Mouse (Mus musculus) heart, embryonic 14.5 days (tissue): ENCODE results near the gene Zfp677. TPM values are rescaled to one million over a fixed set of nuclear protein-coding genes. Genes with fewer than 3 reads are reported as not detected.
"Not testable (repeated sequence)": the region's sequence is repeated elsewhere in the genome, so short reads cannot be mapped to it uniquely, and the experiment has no call there.

Experiments
- ATAC-seq: fragments of 200-750 bp; cut with Nextera tagmentation; 2 replicates; pipeline ENCODE4 v1.8.0; 2017; ENCODE audit warnings: low read depth, moderate TSS enrichment; ENCODE audit not compliant: insufficient number of reproducible peaks, insufficient read depth, low FRiP score
- H3K27ac ChIP-seq, 2 experiments: fragments of 200-500 bp in 1 of 2; fragments of 300-500 bp in 1 of 2; sonication (generic) in 1 of 2; replicated peaks in 1 of 2; 2 replicates each; pipeline ENCODE4 v1.5.1; 2012 to 2014; ENCODE audit warnings: low read depth in 2 of 2, low read length in 2 of 2, control low read depth in 1 of 2, mild to moderate bottlenecking in 1 of 2, mixed read lengths in 1 of 2; ENCODE audit not compliant: control insufficient read depth in 1 of 2, insufficient read depth in 1 of 2
- H3K27me3 ChIP-seq: fragments of 300-500 bp; sonication (generic); 2 replicates; pipeline ENCODE4 v1.6.1; 2014; ENCODE audit warnings: mild to moderate bottlenecking, low read length, control low read depth; ENCODE audit not compliant: control insufficient read depth, insufficient read depth
- H3K36me3 ChIP-seq: fragments of 300-500 bp; sonication (generic); 2 replicates; pipeline ENCODE4 v1.6.1; 2014; ENCODE audit warnings: mild to moderate bottlenecking, control low read depth, low read length, mixed read lengths; ENCODE audit not compliant: control insufficient read depth, insufficient read depth
- H3K4me1 ChIP-seq, 2 experiments: fragments of 200-500 bp in 1 of 2; fragments of 300-500 bp in 1 of 2; sonication (generic) in 1 of 2; 2 replicates each; pipeline ENCODE4 v1.6.1; 2012 to 2014; ENCODE audit warnings: low read length in 2 of 2, control low read depth in 1 of 2, mixed read lengths in 1 of 2; ENCODE audit not compliant: control insufficient read depth in 2 of 2, insufficient read depth in 2 of 2
- H3K4me2 ChIP-seq: fragments of 300-500 bp; sonication (generic); 2 replicates; pipeline ENCODE4 v1.6.1; 2014; ENCODE audit warnings: mild to moderate bottlenecking, low read length
- H3K4me3 ChIP-seq, 2 experiments: fragments of 200-500 bp in 1 of 2; fragments of 300-500 bp in 1 of 2; sonication (generic) in 1 of 2; 2 replicates each; pipeline ENCODE4 v1.5.1; 2012 to 2014; ENCODE audit warnings: low read length in 2 of 2, mild to moderate bottlenecking in 2 of 2, control low read depth in 1 of 2, low read depth in 1 of 2, moderate library complexity in 1 of 2; ENCODE audit not compliant: control insufficient read depth in 1 of 2, insufficient read depth in 1 of 2
- H3K9ac ChIP-seq: fragments of 300-500 bp; sonication (generic); 2 replicates; pipeline ENCODE4 v1.6.1; 2014; ENCODE audit warnings: mild to moderate bottlenecking, low read length
- H3K9me3 ChIP-seq: fragments of 300-500 bp; sonication (generic); 2 replicates; pipeline ENCODE4 v1.6.1; 2016; ENCODE audit warnings: low read length, control low read depth; ENCODE audit not compliant: control insufficient read depth
- WGBS: fragments of 180-500 bp; shearing (Covaris S2); extraction: QIAGEN DNeasy Blood & Tissue Kit; methylation state at CpG from one replicate; pipeline ENCODE4 v1.1.7; 2014; 5-methylcytosine and 5-hydroxymethylcytosine counted together
- polyA plus RNA-seq: library from polyadenylated mRNA; unstranded; fragments of >200 nt; fragmentation: Nextera tagmentation; extraction: Ambion mirVana; gene quantifications from 2 replicates; pipeline ENCODE4 v1.2.1, GENCODE M21; 2014

Zfp677 gene
- polyA plus RNA-seq = 2.1 and 2.5 TPM in 2 replicates

DNA sequence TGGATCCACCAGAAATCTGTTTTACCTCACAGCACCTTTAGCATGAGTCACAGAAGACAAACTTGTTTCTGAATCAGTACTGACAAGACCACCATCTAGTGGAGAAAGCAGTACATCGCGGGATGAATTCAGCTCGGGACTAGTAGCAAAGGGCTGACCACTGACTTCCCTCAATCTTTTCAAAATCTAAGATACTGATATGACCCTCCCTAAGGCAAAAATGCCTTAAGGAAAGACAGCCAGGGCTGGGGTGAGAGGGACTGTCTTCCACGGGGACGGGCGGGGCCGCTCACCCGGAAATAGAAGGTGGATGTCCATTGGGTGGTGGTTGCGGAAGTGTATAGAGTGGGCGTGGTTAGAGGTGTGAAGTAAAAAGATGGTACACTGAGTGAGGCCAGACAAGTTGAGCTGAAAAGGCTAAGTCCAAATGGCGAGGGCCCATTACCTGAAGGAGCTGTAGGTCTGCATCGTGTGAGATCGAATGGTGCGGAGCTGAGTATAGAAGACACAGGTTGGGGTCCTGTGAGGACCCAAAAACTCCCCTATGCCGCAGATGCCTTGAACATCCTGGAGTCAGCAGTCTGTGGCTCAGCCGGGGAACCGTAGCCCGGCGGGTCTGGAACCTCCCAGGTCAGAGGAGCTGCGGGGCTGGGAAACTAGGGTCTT lies at the start of gene Zfp677:
TSS of gene Zfp677 (plus strand) at position 358 of the 666 bp plus-strand sequence.
- peak within 1 kb of the TSS; percentile 87 for H3K4me2 ChIP-seq
- H3K27me3 ChIP-seq = no peaks in the 10 kb centered on the region
- WGBS = 4% methylated on average over 20 of the region's 20 CpGs
- H3K4me3 ChIP-seq = peak within 1 kb of the TSS; percentile 54 to 63
- no peaks in the 10 kb centered on the region for H3K36me3 ChIP-seq
- peak; percentile 91 for ATAC-seq
- H3K27ac ChIP-seq = peak within 1 kb of the TSS; percentile 14 to 35; a peak in 1 of 4 replicates
- peaks cover 0 to 4% of the 10 kb centered on the region in 2 experiments; a peak in 1 of 4 replicates for H3K4me1 ChIP-seq
- H3K9ac ChIP-seq = peak within 1 kb of the TSS; percentile 66; the same call in 1 of the 2 replicates
- H3K9me3 ChIP-seq = no peaks in the 10 kb centered on the region

DNA sequence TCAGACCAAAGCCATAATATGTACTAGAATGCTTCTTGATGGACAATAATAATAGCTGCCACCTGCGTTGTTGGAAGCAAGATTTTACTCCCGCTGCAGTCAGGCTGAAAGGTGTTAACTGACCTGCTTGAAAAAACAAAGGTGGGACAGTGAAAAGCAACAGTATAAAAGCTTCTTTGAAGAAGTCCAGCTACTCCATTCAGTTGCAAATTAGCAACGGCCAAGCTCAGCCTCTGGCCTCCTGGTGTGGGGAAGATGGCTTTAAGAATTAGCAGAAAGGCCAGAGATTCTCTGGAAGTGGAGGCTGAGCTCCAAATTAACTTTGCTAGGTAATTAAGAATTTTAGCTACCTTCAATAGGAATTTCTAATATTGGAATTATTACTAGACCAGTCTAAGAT lies 15.5 kb upstream of the Zfp677 start:
- H3K27ac ChIP-seq, H3K4me1 ChIP-seq, H3K9ac ChIP-seq, H3K36me3 ChIP-seq, H3K4me2 ChIP-seq, ATAC-seq, H3K4me3 ChIP-seq, H3K27me3 ChIP-seq, H3K9me3 ChIP-seq: not testable (repeated sequence)
- 24% methylated on average over 3 of the region's 3 CpGs for WGBS

DNA sequence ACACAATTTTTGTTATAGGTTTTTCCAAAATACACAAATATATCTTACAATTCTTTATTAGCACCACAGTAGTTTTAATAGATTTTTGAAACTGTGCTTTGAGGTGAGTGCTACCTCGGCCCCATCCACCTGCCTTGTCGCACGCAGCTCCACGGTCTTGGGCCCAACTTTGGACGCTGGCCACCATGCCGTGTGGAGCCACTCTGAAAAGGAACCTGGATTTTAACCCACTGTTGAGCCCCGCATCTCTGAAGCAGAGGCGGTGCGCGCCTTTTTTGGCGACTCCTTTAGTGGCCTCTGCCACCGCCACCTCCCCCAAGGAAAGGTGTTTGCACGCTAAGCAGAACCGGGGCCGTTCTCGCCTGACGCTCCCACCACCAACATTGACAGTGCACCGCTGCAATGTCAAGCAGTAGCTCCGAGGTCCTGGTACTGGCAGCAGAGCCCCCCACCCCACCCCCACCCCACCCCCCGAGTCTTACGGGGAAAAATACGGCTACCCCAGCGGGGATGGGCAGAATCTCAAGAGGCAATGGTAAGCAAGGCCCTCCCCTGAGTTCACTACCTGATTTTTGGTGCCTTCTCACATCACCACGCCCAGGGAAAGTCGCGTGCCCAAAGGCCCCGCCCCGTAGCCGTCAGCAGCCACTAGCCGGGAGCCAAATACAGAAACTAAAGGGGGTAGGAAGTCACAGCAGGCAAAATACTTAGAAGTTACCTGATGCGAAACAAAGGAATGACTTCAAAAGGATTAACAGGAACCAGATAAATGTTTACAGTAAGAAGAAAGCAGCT lies 13.4 kb upstream of the Zfp677 start:
- Histone ChIP-seq H3K4me3 (peak overlapping the region; percentile 29 to 45), H3K9me3 (no peaks in the 10 kb centered on the region), H3K27ac (no peak overlapping the region), H3K4me1 (no peaks in the 10 kb centered on the region), H3K36me3 (no peaks in the 10 kb centered on the region), H3K27me3 (no peaks in the 10 kb centered on the region), H3K4me2 (peak overlapping the region; percentile 79), H3K9ac (peak overlapping the region; percentile 69)
- no peak for ATAC-seq
- WGBS = 8% methylated on average over 31 of the region's 31 CpGs

DNA sequence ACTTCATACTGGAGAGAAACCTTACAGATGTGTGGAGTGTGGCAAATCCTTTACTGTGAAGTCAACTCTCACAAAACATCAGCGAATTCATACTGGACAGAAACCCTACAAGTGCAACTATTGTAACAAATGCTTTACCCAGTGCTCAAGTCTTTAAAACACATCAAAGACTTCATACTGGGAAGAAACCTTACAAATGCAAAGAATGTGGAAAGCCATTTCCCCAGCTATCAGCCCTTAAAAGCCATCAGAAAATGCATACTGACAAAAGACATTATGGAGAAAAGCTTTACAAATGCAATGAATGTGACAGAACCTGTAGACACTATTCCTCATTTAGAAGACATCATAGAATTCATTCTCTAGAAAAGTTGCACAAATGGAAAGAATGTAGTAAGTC lies 8.2 kb upstream of the Zfp677 start:
- Histone ChIP-seq H3K4me1 (no peaks in the 10 kb centered on the region), H3K9ac (no peak overlapping the region), H3K9me3 (no peaks in the 10 kb centered on the region), H3K36me3 (no peaks in the 10 kb centered on the region), H3K4me3 (no peak overlapping the region), H3K27me3 (no peaks in the 10 kb centered on the region), H3K4me2 (no peak overlapping the region), H3K27ac (no peak overlapping the region)
- ATAC-seq = no peak
- 50% methylated on average over 1 of the region's 1 CpGs for WGBS

DNA sequence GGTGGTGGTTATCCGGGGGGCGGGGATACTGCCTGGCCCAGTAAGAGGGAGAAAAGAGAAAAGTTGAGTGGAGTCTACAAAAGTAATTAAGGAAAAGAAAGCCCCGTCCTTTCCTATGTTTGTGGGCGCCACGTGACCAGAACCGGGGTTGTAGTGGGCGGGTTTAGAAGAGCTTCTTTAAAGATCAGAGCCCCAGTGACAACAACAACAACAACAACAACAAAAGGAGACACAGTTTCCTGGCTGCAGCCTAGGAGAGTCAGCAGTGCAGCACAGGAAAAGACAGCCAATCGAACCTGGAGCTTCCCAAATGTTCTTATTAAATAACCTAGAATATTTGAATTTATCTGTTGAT lies 486 bp downstream of the Zfp677 start:
- Histone ChIP-seq H3K27ac (peak overlapping the region; percentile 14 to 35; a peak in 1 of 4 replicates), H3K9ac (peak overlapping the region; percentile 66; the same call in 1 of the 2 replicates), H3K4me3 (peak overlapping the region; percentile 54 to 63), H3K4me2 (peak overlapping the region; percentile 87), H3K36me3 (no peaks in the 10 kb centered on the region), H3K4me1 (peaks cover 0 to 4% of the 10 kb centered on the region in 2 experiments; a peak in 1 of 4 replicates), H3K27me3 (no peaks in the 10 kb centered on the region), H3K9me3 (no peaks in the 10 kb centered on the region)
- WGBS = 14% methylated on average over 8 of the region's 8 CpGs
- ATAC-seq = no peak

DNA sequence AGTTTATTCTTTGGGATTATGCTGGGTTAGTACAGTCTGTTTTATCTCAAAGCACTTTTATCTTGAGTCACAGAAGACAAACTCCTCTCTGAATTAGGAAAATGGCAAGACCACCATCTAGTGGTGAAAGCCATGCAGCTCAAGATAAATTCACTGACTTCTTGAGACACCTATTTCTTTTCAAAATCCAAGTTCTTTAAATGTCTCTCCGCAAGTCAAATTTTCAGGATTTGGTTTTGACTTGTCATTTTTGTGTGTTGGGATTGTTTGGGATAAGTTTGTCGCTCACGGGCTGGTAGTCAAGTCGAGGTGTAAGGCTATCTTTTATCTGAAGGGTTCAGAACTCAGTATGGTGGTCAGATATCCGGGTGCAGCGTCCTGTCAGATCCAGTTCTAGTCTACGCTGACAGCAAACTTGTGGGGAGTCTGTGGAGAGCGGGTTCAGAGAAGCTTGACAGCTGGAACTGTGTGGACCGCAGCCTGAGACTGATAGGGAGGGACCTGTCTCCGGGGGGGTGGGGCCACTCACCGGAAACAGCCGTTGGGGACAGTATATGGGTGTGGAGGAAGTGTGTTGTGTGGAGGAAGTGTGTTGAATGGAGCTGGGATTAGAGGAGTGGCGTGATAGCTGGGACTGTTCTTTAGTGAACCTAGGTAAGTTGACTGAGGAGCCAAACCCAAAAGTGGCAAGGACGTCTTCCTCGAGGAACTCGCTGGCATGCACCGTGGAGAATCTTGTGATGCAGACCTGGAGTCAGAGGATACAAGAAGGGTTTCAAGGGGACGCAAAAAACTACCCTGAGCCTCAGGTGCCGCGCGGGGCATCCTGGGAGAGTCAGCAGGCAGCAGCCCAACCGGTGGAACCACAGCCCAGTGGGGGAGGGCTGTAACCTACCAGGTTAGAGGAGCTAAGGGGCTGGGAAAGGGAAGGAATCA lies 39.4 kb downstream of the Zfp677 start, which contains the start of gene Zfp54:
TSS of gene Zfp54 (plus strand) at position 564 of the 936 bp plus-strand sequence.
- Histone ChIP-seq H3K27ac (peak within 1 kb of the TSS; percentile 46 to 72; a peak in 3 of 4 replicates), H3K4me2 (peak within 1 kb of the TSS; percentile 93), H3K4me3 (peak within 1 kb of the TSS; percentile 51 to 58), H3K9me3 (no peaks in the 10 kb centered on the region), H3K27me3 (no peaks in the 10 kb centered on the region), H3K36me3 (no peaks in the 10 kb centered on the region), H3K9ac (peak within 1 kb of the TSS; percentile 70), H3K4me1 (no peaks in the 10 kb centered on the region)
- peak; percentile 100 for ATAC-seq
- WGBS = under 1% methylated on average over 22 of the region's 22 CpGs

DNA sequence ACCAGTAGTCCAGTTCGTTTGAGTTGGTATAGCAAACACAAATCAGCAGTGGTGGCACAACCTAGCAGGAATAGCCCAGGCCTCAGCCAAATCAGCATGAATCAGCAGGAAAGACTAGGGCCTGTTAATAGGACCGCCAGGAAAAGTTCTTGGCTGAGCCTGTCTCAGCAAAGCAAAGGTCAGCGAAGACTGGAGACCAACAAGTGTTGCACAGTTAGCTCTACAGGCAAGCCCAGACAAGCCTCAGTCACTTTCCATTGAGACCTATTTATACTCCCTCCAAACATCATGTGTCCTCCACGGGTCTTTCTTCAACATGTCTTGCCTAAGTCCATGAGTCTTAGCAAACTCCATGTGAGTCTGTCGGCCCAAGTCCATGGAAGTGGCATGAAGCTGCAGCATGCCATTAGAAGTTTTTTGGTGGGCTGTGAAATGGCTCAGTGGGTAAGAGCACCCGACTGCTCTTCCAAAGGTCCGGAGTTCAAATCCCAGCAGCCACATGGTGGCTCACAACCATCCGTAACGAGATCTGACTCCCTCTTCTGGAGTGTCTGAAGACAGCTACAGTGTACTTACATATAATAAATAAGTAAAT lies 55.4 kb downstream of the Zfp677 start:
- not testable (repeated sequence) for H3K9ac ChIP-seq, H3K9me3 ChIP-seq
- 73% methylated on average over 9 of the region's 9 CpGs for WGBS

More for the DNA sequence above, 55.4 kb downstream of the Zfp677 start:
- not testable (repeated sequence) for H3K4me1 ChIP-seq, H3K27ac ChIP-seq, H3K27me3 ChIP-seq, H3K4me2 ChIP-seq, H3K36me3 ChIP-seq, H3K4me3 ChIP-seq, ATAC-seq
